Mouse (Mus musculus): ENCODE data around the gene Ccdc85b. TPM values are rescaled to one million over a fixed set of nuclear protein-coding genes. Genes with fewer than 3 reads are reported as not detected.

Ccdc85b gene
- total and polyA plus RNA-seq, 2 experiments from 2014 or later: 15.3 to 19.3 TPM

DNA sequence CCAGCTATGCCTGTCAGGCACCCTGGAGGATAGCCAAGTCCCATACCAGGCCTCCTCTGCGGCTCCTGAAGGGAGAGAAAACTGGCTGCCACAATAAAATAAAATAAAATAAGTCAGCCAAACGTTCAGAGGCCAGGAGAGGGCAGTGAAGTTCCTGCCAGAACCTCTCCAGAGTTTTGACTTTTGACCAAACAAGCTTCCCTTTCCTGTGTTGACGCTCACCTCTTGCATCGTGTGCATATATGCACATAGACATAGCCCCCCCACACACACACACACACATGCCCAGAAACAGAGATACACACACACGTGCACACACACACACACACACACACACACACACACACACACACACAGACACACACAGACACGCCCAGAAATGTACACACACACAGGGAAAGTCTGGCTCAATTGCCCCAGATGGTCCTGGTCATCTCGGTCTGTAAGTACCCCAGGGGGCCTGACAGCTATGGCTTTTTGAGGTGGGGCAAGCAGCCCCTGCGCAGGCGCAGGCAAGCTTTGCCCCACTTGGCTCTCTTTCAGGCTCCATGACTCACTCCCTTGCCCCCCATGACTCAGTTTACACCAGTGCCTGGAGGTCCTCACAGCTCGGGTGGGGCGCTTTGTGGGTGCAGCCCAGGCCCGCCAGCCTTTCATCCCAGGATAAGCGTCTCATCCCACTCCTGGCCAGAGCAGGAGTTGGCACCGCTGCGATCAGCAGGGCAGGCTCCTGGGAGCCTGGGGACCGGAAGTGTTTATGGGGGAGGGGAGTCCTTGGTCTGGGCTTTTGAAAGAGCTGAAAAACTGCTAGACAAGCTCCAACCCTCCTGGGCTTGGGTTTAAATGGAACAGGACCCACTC lies 24.5 kb downstream of the Ccdc85b start:
- H3K27ac ChIP-seq (ENCODE audit: low read depth, low read length): no peak overlapping the region
- WGBS: 12% methylated on average over 16 of the region's 16 CpGs
- ATAC-seq: peak; percentile 36
- H3K27me3 ChIP-seq (ENCODE audit: insufficient read depth, low read length): no peaks in the 10 kb centered on the region
- 0 out of 2 replicates have a peak overlapping the region, but pooled peaks have one; percentile 25 for H3K9ac ChIP-seq
- no peaks in the 10 kb centered on the region for H3K4me1 ChIP-seq (ENCODE audit: insufficient read depth)
- DNase-seq: no peak
- H3K36me3 ChIP-seq (ENCODE audit: insufficient read depth): no peaks in the 10 kb centered on the region; the same call in 1 of the 2 replicates
- H3K4me3 ChIP-seq (ENCODE audit: low read depth, low read length): no peak overlapping the region
- peak; percentile 26; the same call in 1 of the 2 replicates for TF ChIP-seq CTCF (IDR thresholded peaks at IDR 0.05; ENCODE audit: low read depth)
- peak overlapping the region; percentile 41 for H3K4me2 ChIP-seq (ENCODE audit: low read depth)
- H3K9me3 ChIP-seq (ENCODE audit: low read length): no peaks in the 10 kb centered on the region

DNA sequence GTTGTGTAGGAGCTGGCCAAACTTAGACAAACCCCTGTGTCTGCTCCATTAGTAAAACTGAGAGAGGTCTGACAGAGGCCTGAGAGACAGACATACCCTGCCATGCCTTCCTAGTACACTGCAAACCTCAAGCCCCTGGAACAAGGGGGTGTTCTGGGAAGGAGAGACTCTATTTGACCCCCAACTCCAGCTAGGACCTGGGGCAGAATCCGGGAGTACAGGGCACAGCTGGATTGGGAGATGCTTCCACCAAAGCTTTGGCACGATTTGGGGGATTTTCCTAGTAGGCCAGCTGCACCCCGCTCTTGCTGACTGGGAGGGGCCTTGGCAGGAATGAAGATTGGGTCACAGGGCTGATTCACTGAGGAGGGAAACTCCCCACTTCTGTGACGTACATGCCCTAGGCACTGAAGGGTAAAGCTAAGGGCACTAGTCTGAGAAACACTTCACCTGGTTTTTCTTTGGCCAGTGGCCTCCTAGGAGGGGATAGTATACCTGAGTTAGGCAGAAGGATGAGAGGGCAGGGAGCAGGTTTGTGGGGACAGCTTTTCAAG lies 25.7 kb downstream of the Ccdc85b start:
- 75% methylated on average over 4 of the region's 4 CpGs for WGBS
- H3K4me3 ChIP-seq (ENCODE audit: low read depth, low read length): no peak overlapping the region
- H3K36me3 ChIP-seq (ENCODE audit: insufficient read depth): peaks cover 4% of the 10 kb centered on the region; the same call in 1 of the 2 replicates
- ATAC-seq: no peak
- no peak for TF ChIP-seq CTCF (IDR thresholded peaks at IDR 0.05; ENCODE audit: low read depth)
- H3K9me3 ChIP-seq (ENCODE audit: low read length): no peaks in the 10 kb centered on the region
- no peak overlapping the region for H3K4me2 ChIP-seq (ENCODE audit: low read depth)
- H3K27ac ChIP-seq (ENCODE audit: low read depth, low read length): no peak overlapping the region
- DNase-seq: no peak
- no peak overlapping the region for H3K9ac ChIP-seq
- H3K4me1 ChIP-seq (ENCODE audit: insufficient read depth): no peaks in the 10 kb centered on the region
- no peaks in the 10 kb centered on the region for H3K27me3 ChIP-seq (ENCODE audit: insufficient read depth, low read length)

DNA sequence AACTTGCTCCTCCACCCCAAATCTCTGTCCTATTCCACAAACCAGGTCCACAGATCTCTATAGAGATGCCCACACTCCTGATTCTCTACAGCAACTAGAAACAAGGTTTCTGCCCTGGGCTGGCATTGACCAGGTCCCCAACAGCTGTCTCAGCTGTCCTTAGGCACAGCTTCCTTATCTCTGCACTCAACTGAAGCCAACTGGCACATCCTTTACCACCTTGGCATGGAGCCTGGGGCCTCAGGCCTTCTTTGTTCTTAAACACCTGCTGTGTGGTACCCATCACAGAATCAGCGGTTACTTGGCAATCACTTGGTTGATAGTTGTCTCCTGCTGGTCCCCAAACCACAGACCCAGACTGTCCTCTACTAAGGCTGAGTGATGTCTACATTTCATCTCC lies 27.3 kb downstream of the Ccdc85b start:
- DNase-seq: no peak
- Histone ChIP-seq H3K4me2 (ENCODE audit: low read depth) (no peak overlapping the region), H3K9ac (no peak overlapping the region), H3K9me3 (ENCODE audit: low read length) (no peaks in the 10 kb centered on the region), H3K36me3 (ENCODE audit: insufficient read depth) (peaks cover 14% of the 10 kb centered on the region; the same call in 1 of the 2 replicates), H3K4me1 (ENCODE audit: insufficient read depth) (no peaks in the 10 kb centered on the region), H3K4me3 (ENCODE audit: low read depth, low read length) (no peak overlapping the region), H3K27ac (ENCODE audit: low read depth, low read length) (no peak overlapping the region), H3K27me3 (ENCODE audit: insufficient read depth, low read length) (no peaks in the 10 kb centered on the region)
- no peak for ATAC-seq
- no peak for TF ChIP-seq CTCF (IDR thresholded peaks at IDR 0.05; ENCODE audit: low read depth)
- WGBS: 25% methylated on average over 1 of the region's 1 CpGs

DNA sequence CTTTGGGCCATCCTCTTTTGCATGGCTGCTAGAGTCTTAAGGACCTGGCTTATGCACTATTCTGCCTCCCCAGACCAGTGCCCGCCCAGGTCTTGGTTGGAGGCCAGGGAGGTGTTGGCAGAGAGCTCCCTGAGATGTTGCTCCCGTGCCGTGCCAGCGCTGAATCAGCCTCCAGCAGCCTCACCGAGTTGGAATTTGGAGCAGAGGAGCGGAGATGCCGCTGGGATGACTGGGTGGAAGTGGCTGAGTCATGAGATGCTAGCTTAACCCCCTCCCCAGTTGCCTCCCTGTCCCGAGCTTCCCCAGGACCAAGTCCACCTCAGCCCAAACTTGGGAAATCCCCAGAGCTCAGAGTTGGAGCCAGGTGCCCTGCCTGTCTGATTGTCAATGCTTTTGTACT lies 27.9 kb downstream of the Ccdc85b start:
- H3K4me3 ChIP-seq (ENCODE audit: low read depth, low read length): no peak overlapping the region
- no peak for ATAC-seq
- peaks cover 14% of the 10 kb centered on the region; the same call in 1 of the 2 replicates for H3K36me3 ChIP-seq (ENCODE audit: insufficient read depth)
- H3K4me2 ChIP-seq (ENCODE audit: low read depth): no peak overlapping the region
- no peaks in the 10 kb centered on the region for H3K27me3 ChIP-seq (ENCODE audit: insufficient read depth, low read length)
- H3K9me3 ChIP-seq (ENCODE audit: low read length): no peaks in the 10 kb centered on the region
- no peak for TF ChIP-seq CTCF (IDR thresholded peaks at IDR 0.05; ENCODE audit: low read depth)
- no peak overlapping the region for H3K27ac ChIP-seq (ENCODE audit: low read depth, low read length)
- H3K9ac ChIP-seq: no peak overlapping the region
- 64% methylated on average over 8 of the region's 8 CpGs for WGBS
- no peak for DNase-seq
- no peaks in the 10 kb centered on the region for H3K4me1 ChIP-seq (ENCODE audit: insufficient read depth)

DNA sequence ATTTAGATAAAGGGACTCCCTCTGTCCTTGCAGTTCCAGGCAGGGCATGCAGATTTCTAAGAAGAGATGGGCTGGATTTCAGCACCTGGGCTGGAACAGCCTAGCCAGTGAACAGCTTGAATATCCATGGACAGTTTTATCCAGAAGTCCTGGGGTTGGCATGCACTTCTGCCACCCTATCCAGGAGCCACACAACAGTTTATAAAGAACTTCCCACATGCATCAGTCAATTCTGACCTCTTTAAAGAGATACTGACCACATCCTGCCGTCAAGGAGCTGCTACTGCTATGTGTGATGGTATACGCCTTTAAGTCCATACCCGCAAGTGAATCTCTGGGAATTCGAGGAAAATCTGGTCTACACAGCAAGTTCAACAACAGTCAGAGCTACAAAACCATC lies 28.5 kb downstream of the Ccdc85b start:
- no peaks in the 10 kb centered on the region for H3K4me1 ChIP-seq (ENCODE audit: insufficient read depth)
- WGBS: 86% methylated on average over 4 of the region's 4 CpGs
- peaks cover 14% of the 10 kb centered on the region; the same call in 1 of the 2 replicates for H3K36me3 ChIP-seq (ENCODE audit: insufficient read depth)
- no peaks in the 10 kb centered on the region for H3K27me3 ChIP-seq (ENCODE audit: insufficient read depth, low read length)
- H3K9me3 ChIP-seq (ENCODE audit: low read length): no peaks in the 10 kb centered on the region
- ATAC-seq (no peak), DNase-seq (no peak)
- H3K4me3 ChIP-seq (ENCODE audit: low read depth, low read length): no peak overlapping the region
- no peak overlapping the region for H3K4me2 ChIP-seq (ENCODE audit: low read depth)
- TF ChIP-seq CTCF (IDR thresholded peaks at IDR 0.05; ENCODE audit: low read depth): no peak
- no peak overlapping the region for H3K27ac ChIP-seq (ENCODE audit: low read depth, low read length)
- H3K9ac ChIP-seq: no peak overlapping the region

DNA sequence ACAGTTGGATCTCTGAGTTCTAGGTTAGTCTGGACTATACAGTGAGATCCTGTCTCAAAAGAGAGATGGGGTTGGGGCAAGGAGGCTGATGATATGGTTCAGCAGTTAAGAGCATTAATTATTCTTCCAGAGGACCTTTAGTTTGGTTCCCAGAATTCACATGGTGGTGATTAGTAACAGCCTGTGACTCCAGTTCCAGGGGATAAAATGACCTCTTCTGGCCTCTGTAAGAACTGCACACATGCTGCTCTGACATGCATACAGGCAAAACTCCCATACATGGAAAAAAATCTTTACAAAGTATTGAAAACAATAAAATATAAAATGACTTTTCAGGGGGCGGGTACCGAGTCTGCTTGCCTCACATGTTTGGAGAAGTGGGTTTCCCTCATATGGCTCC lies 29.6 kb downstream of the Ccdc85b start:
- Histone ChIP-seq H3K27ac (ENCODE audit: low read depth, low read length) (no peak overlapping the region), H3K9ac (no peak overlapping the region), H3K4me1 (ENCODE audit: insufficient read depth) (peaks cover 7% of the 10 kb centered on the region; the same call in 1 of the 2 replicates), H3K36me3 (ENCODE audit: insufficient read depth) (peaks cover 14% of the 10 kb centered on the region; the same call in 1 of the 2 replicates), H3K4me3 (ENCODE audit: low read depth, low read length) (no peak overlapping the region), H3K4me2 (ENCODE audit: low read depth) (no peak overlapping the region), H3K27me3 (ENCODE audit: insufficient read depth, low read length) (no peaks in the 10 kb centered on the region), H3K9me3 (ENCODE audit: low read length) (no peaks in the 10 kb centered on the region)
- DNase-seq (no peak), ATAC-seq (no peak)
- peak; percentile 52 for TF ChIP-seq CTCF (IDR thresholded peaks at IDR 0.05; ENCODE audit: low read depth)
- WGBS: 90% methylated on average over 2 of the region's 2 CpGs
